Mouse (Mus musculus) erythroblast, embryonic 14.5 days (primary cell): Measurements from ENCODE around the gene Nsd1.

Experiments
- GATA1 ChIP-seq: IDR thresholded peaks from 2 replicates; pipeline ENCODE4 v1.6.1; 2012; ENCODE audit warnings: low read length, inconsistent platforms, mixed read lengths
- TAL1 ChIP-seq: IDR thresholded peaks from 3 replicates; pipeline ENCODE4 v1.6.1; 2012; ENCODE audit warnings: low read length, inconsistent platforms, mixed read lengths

DNA sequence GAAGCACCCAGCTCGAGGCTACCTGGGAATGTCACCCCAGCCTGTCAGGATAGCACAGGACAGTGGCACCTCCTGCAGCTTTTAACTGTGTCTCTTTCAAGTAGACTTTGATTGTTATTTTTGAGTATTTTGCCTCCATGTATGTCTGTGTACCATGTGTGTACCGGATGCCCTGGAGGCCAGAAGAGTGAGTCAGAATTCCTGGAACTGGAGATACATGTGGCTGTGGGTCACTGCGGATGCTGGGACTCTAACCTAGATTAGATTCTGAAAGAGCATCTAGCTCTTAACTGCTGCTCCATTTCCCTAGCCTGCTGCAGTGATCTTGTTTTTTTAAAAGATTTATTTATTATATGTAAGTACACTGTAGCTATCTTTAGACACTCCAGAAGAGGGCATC is 122.7 kb downstream of the Nsd1 start:
- no peak for TF ChIP-seq TAL1
- no peak for TF ChIP-seq GATA1
